Mouse (Mus musculus) adrenal gland, adult 8-10 months (tissue): ENCODE data around the gene Igsf9. TPM values are rescaled to one million over a fixed set of nuclear protein-coding genes. Genes with fewer than 3 reads are reported as not detected.

Source experiments
- DNase-seq: peaks from one replicate; pipeline ENCODE4 v3.0.0; 2022
- total RNA-seq, 4 experiments: library from RNA; stranded (reverse); gene quantifications; 2 replicates each; pipeline ENCODE4 v1.2.4; 2022

The Igsf9 gene
- total RNA-seq, 4 experiments from 2014 or later = 1.5 to 6.6 (median 3.6) TPM

- DNase-seq = no peak
Measured at GRCm38 (mm10) chr1:172519644-172520043, 38.1 kb downstream of the Igsf9 start.

- DNase-seq = peak; percentile 75
Measured at GRCm38 (mm10) chr1:172520576-172521440, 39.2 kb downstream of the Igsf9 start, which contains the start of gene Cfap45. Gene Cfap45 (plus strand): TSS chr1:172520801.

GRCm38 (mm10) chr1:172522524-172522923, 40.9 kb downstream of the Igsf9 start:
- DNase-seq = no peak

- DNase-seq = no peak
Measured at GRCm38 (mm10) chr1:172523699-172524101, 42.1 kb downstream of the Igsf9 start.

- DNase-seq = peak; percentile 39
Measured at GRCm38 (mm10) chr1:172525027-172525764, 43.6 kb downstream of the Igsf9 start.

DNA sequence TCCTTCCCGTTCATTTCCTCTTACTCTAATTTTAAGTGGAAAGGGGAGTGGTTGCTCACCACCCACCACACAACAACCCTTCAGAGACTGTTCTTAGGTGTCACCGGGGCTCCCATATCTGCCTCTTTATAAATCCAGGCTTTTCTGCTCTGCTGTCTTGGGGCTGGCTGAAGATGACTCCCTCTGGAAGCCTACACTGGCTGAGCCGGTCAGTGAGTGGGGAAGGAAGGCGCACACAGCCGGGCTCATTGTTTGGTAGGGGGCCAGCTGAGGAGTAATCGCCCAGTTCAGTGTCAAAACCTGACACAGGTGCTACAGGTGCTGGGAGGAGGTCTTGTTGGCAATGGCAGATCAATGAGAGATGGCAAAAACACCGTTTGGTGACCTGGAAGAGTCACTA, 44.4 kb downstream of the Igsf9 start:
- DNase-seq = no peak

- no peak for DNase-seq
Measured at GRCm38 (mm10) chr1:172526380-172527081, 44.9 kb downstream of the Igsf9 start.

- DNase-seq = no peak
Measured at GRCm38 (mm10) chr1:172527431-172527830, 45.8 kb downstream of the Igsf9 start.

DNA sequence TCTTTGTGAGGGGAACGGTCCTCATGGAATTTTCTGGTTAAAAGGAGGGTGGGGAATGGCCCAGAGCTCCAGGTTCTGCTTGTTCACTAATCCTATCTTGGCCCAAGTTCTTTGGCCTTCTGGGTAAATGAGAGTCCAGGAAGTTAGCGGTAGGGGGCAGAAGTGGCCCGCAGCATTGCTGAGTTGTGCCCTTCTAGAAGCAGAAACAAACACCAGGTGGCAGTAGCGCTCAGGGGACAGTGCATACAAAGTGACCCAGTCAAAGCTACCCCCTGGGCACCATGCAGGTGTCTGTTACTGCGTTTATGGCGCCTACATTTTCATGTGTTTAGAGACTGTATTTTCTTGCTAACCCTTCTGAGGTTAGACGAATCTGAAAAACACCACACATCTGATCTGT, 47.1 kb downstream of the Igsf9 start:
- peak; percentile 82 for DNase-seq

DNA sequence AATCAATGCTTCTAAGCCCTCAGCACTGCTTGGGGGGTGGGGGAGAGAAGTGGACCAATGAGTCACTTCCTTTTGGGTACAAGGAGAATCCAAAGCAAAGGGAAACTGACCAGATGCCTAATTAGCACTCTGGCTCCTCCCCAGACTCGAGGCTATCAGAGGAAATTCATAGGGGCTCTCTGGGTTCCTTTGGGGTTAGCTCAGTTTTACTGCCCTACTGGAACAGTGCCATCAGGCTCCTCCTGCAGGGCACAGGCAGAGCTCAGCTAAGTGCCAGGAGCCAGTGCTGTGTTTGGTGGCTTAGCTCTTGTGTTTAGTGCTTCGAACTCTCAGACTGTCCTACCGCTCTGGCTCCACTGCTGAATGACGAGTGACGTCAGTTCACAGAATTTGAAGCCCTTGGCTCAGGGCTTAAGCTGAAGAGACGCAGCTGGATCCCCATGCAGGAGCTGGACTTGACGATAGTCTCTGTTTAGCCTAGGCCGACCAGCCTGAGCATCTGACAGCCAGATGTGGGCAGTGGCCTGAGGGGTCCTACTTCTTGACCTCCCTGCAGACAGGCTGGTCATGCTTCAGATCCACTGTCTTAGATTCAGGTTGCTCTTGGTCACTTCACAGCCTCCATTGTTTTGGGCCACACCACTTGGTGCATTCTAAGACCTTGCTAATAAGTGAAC, 49.1 kb downstream of the Igsf9 start:
- DNase-seq = no peak

GRCm38 (mm10) chr1:172532551-172532950, 51.0 kb downstream of the Igsf9 start:
- DNase-seq = no peak

- DNase-seq = no peak
Measured at GRCm38 (mm10) chr1:172535116-172535515, 53.5 kb downstream of the Igsf9 start.

- DNase-seq = no peak
Measured at GRCm38 (mm10) chr1:172539827-172540226, 58.2 kb downstream of the Igsf9 start.

- no peak for DNase-seq
Measured at GRCm38 (mm10) chr1:172540283-172540820, 58.8 kb downstream of the Igsf9 start.

GRCm38 (mm10) chr1:172546062-172546461, 64.5 kb downstream of the Igsf9 start:
- DNase-seq = no peak

Other genes with a start within 250 kb of the Igsf9 start
- 1 to 10 TPM in 2 of 4 experiments, under 1 TPM in 2; 0.12 to 1.1 (median 0.76) TPM for gene Atp1a4, start 223.4 kb upstream of the Igsf9 start, total RNA-seq
- 10 to 100 TPM; 32.7 to 37.0 (median 35.8) TPM for gene Igsf8, start 220.1 kb upstream of the Igsf9 start, total RNA-seq
- 100 to 1,000 TPM in 1 of 4 experiments, 10 to 100 TPM in 3; 34.9 to 107 (median 92.5) TPM for gene Atp1a2, start 183.7 kb upstream of the Igsf9 start, total RNA-seq
- gene Kcnj9, start 152.5 kb upstream of the Igsf9 start, total RNA-seq = under 1 TPM; 0.10 to 0.95 (median 0.48) TPM
- 1 to 10 TPM; 1.0 to 2.6 (median 1.7) TPM for gene Kcnj10, start 140.6 kb upstream of the Igsf9 start, total RNA-seq
- gene Pigm, start 105.2 kb upstream of the Igsf9 start, total RNA-seq = 10 to 100 TPM; 11.1 to 13.2 (median 11.8) TPM
- gene Slamf9, start 6.4 kb upstream of the Igsf9 start, total RNA-seq = 10 to 100 TPM in 1 of 4 experiments, 1 to 10 TPM in 3; 5.2 to 11.3 (median 6.2) TPM
- gene Tagln2, start 18.3 kb downstream of the Igsf9 start, total RNA-seq = 10 to 100 TPM; 68.5 to 90.2 (median 77.9) TPM
- under 1 TPM; 0.17 to 0.62 (median 0.36) TPM for gene Cfap45, start 39.0 kb downstream of the Igsf9 start, total RNA-seq
- gene Vsig8, start 74.2 kb downstream of the Igsf9 start, total RNA-seq = 1 to 10 TPM in 1 of 4 experiments, under 1 TPM in 2, not detected in 1; 0.38 to 1.1 (median 0.43) TPM
- gene Slamf8, start 108.8 kb downstream of the Igsf9 start, total RNA-seq = 1 to 10 TPM in 1 of 4 experiments, under 1 TPM in 3; 0.17 to 1.1 (median 0.89) TPM
- gene Fcrl6, start 120.8 kb downstream of the Igsf9 start, total RNA-seq = not detected
- 1 to 10 TPM; 4.4 to 9.5 (median 4.8) TPM for gene Dusp23, start 151.2 kb downstream of the Igsf9 start, total RNA-seq
- gene Crp, start 216.3 kb downstream of the Igsf9 start, total RNA-seq = under 1 TPM in 2 of 4 experiments, not detected in 2; 0.16 to 0.28 TPM